Mouse (Mus musculus): ENCODE measurements around the gene Pdcd4. TPM values are rescaled to one million over a fixed set of nuclear protein-coding genes. Genes with fewer than 3 reads are reported as not detected.

Gene Pdcd4
- polyA plus RNA-seq, 1 experiment, result 78.8 TPM

DNA sequence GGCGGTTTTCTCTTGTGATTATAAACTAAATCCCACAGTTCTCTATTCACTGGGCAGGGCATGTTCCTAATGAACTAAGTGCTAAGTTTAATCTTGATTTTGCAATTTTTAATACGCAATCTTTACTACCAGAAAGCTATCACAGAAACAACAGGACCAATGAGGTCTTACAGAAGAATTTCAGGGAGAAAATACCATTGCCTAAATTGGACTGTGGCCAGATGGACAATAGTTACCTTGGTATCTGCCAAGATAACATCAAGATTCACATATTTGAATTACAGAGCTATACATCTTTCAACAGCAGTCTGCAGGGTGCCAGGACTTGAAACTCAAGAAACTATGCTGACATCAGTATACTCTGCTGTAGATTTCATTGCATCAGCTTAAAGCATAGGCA is 50.3 kb downstream of the Pdcd4 start:
- no peak for TF ChIP-seq CTCF (IDR thresholded peaks at IDR 0.05; ENCODE audit: low read depth, low read length)
- no peak for TF ChIP-seq POLR2A (IDR thresholded peaks at IDR 0.05; ENCODE audit: insufficient read depth, low read length)
- no peak for TF ChIP-seq EP300 (IDR thresholded peaks at IDR 0.05; ENCODE audit: insufficient read depth, low read depth, low read length)
- Histone ChIP-seq H3K4me1 (ENCODE audit: control insufficient read depth, insufficient read depth, low read length) (no peaks in the 10 kb centered on the region), H3K36me3 (ENCODE audit: control insufficient read depth, insufficient read depth, low read length, poor library complexity, severe bottlenecking) (no peaks in the 10 kb centered on the region), H3K27ac (ENCODE audit: insufficient read depth, low read length) (no peak overlapping the region), H3K9ac (ENCODE audit: low read depth, poor library complexity, severe bottlenecking) (no peak overlapping the region), H3K9me3 (replicated peaks; ENCODE audit: control insufficient read depth, insufficient read depth, low read length, poor library complexity, severe bottlenecking) (no peaks in the 10 kb centered on the region), H3K4me3 (ENCODE audit: low read depth, low read length) (no peak overlapping the region), H3K27me3 (ENCODE audit: control insufficient read depth, insufficient read depth, low read length, poor library complexity, severe bottlenecking) (no peaks in the 10 kb centered on the region)

GRCm38 (mm10) chr19:53943802-53944785 is 52.1 kb downstream of the Pdcd4 start, which contains the start of the genes Shoc2 and Bbip1:
Gene Shoc2 (plus strand): TSS chr19:53944306.
Gene Bbip1 (minus strand): TSS chr19:53944627.
- TF ChIP-seq POLR2A (IDR thresholded peaks at IDR 0.05; ENCODE audit: insufficient read depth, low read length) (peak; percentile 39), EP300 (IDR thresholded peaks at IDR 0.05; ENCODE audit: insufficient read depth, low read depth, low read length) (0 out of 2 replicates have a peak, but pooled peaks have one; percentile 49), CTCF (IDR thresholded peaks at IDR 0.05; ENCODE audit: low read depth, low read length) (no peak)
- Histone ChIP-seq H3K4me3 (ENCODE audit: low read depth, low read length) (peak within 1 kb of the TSS; percentile 87), H3K27ac (ENCODE audit: insufficient read depth, low read length) (peak within 1 kb of the TSS; percentile 84), H3K9me3 (replicated peaks; ENCODE audit: control insufficient read depth, insufficient read depth, low read length, poor library complexity, severe bottlenecking) (no peaks in the 10 kb centered on the region), H3K4me1 (ENCODE audit: control insufficient read depth, insufficient read depth, low read length) (no peaks in the 10 kb centered on the region), H3K9ac (ENCODE audit: low read depth, poor library complexity, severe bottlenecking) (peak within 1 kb of the TSS; percentile 89), H3K36me3 (ENCODE audit: control insufficient read depth, insufficient read depth, low read length, poor library complexity, severe bottlenecking) (no peaks in the 10 kb centered on the region), H3K27me3 (ENCODE audit: control insufficient read depth, insufficient read depth, low read length, poor library complexity, severe bottlenecking) (no peaks in the 10 kb centered on the region)

GRCm38 (mm10) chr19:53944786-53945169 is 52.7 kb downstream of the Pdcd4 start:
- H3K4me3 ChIP-seq (ENCODE audit: low read depth, low read length), result peak overlapping the region; percentile 58
- H3K4me1 ChIP-seq (ENCODE audit: control insufficient read depth, insufficient read depth, low read length), result no peaks in the 10 kb centered on the region
- H3K9ac ChIP-seq (ENCODE audit: low read depth, poor library complexity, severe bottlenecking), result peak overlapping the region; percentile 89
- H3K9me3 ChIP-seq (replicated peaks; ENCODE audit: control insufficient read depth, insufficient read depth, low read length, poor library complexity, severe bottlenecking), result no peaks in the 10 kb centered on the region
- H3K36me3 ChIP-seq (ENCODE audit: control insufficient read depth, insufficient read depth, low read length, poor library complexity, severe bottlenecking), result no peaks in the 10 kb centered on the region
- no peaks in the 10 kb centered on the region for H3K27me3 ChIP-seq (ENCODE audit: control insufficient read depth, insufficient read depth, low read length, poor library complexity, severe bottlenecking)
- H3K27ac ChIP-seq (ENCODE audit: insufficient read depth, low read length), result peak overlapping the region; percentile 52; the same call in 1 of the 2 replicates
- TF ChIP-seq POLR2A (IDR thresholded peaks at IDR 0.05; ENCODE audit: insufficient read depth, low read length) (peak; percentile 30), EP300 (IDR thresholded peaks at IDR 0.05; ENCODE audit: insufficient read depth, low read depth, low read length) (no peak), CTCF (IDR thresholded peaks at IDR 0.05; ENCODE audit: low read depth, low read length) (no peak)

DNA sequence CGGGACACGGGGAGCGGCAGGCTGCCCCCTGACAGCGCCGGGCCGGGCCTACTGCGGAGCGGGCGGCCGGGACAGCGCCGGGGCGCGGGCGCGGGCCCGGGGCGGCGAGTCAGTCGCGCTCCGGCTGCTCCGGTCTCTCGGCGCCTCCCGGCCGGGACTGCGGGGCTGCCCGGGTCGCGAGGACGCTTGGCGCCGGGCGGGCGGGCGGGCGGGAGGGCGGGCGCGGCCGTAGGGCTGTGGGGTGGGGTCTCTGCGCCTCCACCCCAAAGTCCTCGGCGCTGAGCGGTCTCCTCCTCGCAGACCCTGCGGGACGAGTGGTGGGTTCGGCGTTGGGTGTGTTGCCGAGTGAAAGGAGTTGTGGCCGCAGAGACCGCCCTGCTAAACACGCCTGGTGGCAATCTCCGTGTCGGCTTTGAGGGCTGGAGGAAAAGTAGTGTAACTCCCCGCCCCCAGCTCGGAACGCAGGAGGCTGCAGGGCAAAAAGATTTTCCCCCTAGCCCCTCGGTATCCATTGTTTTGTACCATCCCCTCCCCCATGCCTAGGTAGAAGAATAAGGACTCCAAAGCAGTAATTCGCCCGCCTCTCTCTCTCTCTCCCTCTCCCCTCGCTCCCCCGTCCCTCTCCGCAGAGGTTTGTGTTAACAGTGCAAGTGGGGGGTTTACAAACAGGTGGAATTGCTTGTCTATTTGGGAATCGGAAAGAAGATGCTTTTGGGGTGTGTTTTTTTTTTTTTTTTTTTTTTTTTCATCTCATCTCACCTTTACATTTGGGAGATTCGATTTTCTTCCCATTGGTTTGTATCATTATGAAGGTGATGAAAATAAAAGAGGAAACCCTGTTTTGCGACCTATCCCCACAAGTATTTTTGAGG is 53.4 kb downstream of the Pdcd4 start:
- H3K4me3 ChIP-seq (ENCODE audit: low read depth, low read length), result peak overlapping the region; percentile 87
- H3K27me3 ChIP-seq (ENCODE audit: control insufficient read depth, insufficient read depth, low read length, poor library complexity, severe bottlenecking), result no peaks in the 10 kb centered on the region
- TF ChIP-seq POLR2A (IDR thresholded peaks at IDR 0.05; ENCODE audit: insufficient read depth, low read length) (no peak), CTCF (IDR thresholded peaks at IDR 0.05; ENCODE audit: low read depth, low read length) (no peak), EP300 (IDR thresholded peaks at IDR 0.05; ENCODE audit: insufficient read depth, low read depth, low read length) (no peak)
- H3K4me1 ChIP-seq (ENCODE audit: control insufficient read depth, insufficient read depth, low read length), result no peaks in the 10 kb centered on the region
- peak overlapping the region; percentile 89 for H3K9ac ChIP-seq (ENCODE audit: low read depth, poor library complexity, severe bottlenecking)
- no peaks in the 10 kb centered on the region for H3K36me3 ChIP-seq (ENCODE audit: control insufficient read depth, insufficient read depth, low read length, poor library complexity, severe bottlenecking)
- H3K9me3 ChIP-seq (replicated peaks; ENCODE audit: control insufficient read depth, insufficient read depth, low read length, poor library complexity, severe bottlenecking), result no peaks in the 10 kb centered on the region
- peak overlapping the region; percentile 42 for H3K27ac ChIP-seq (ENCODE audit: insufficient read depth, low read length)

- H3K9me3 ChIP-seq (replicated peaks; ENCODE audit: control insufficient read depth, insufficient read depth, low read length, poor library complexity, severe bottlenecking), result no peaks in the 10 kb centered on the region
- TF ChIP-seq CTCF (IDR thresholded peaks at IDR 0.05; ENCODE audit: low read depth, low read length), result no peak
- no peak for TF ChIP-seq POLR2A (IDR thresholded peaks at IDR 0.05; ENCODE audit: insufficient read depth, low read length)
- no peak for TF ChIP-seq EP300 (IDR thresholded peaks at IDR 0.05; ENCODE audit: insufficient read depth, low read depth, low read length)
- H3K27me3 ChIP-seq (ENCODE audit: control insufficient read depth, insufficient read depth, low read length, poor library complexity, severe bottlenecking), result no peaks in the 10 kb centered on the region
- no peak overlapping the region for H3K9ac ChIP-seq (ENCODE audit: low read depth, poor library complexity, severe bottlenecking)
- H3K27ac ChIP-seq (ENCODE audit: insufficient read depth, low read length), result no peak overlapping the region
- H3K4me1 ChIP-seq (ENCODE audit: control insufficient read depth, insufficient read depth, low read length), result no peaks in the 10 kb centered on the region
- no peak overlapping the region for H3K4me3 ChIP-seq (ENCODE audit: low read depth, low read length)
- no peaks in the 10 kb centered on the region for H3K36me3 ChIP-seq (ENCODE audit: control insufficient read depth, insufficient read depth, low read length, poor library complexity, severe bottlenecking)
Measured at GRCm38 (mm10) chr19:53957513-53957912, 65.5 kb downstream of the Pdcd4 start.

Measured in ES-Bruce4 (cell line).